Mouse (Mus musculus) neural tube, embryonic 14.5 days (tissue): ENCODE results near the gene P2ry14. TPM values are rescaled to one million over a fixed set of nuclear protein-coding genes. Genes with fewer than 3 reads are reported as not detected.
"Not testable (repeated sequence)": the region's sequence is repeated elsewhere in the genome, so short reads cannot be mapped to it uniquely, and the experiment has no call there.

Source experiments
- ATAC-seq: fragments of 200-750 bp; cut with Nextera tagmentation; 2 replicates; pipeline ENCODE4 v1.8.0; 2017; ENCODE audit warnings: low read depth, mild to moderate bottlenecking, moderate TSS enrichment, moderate library complexity
- H3K27ac ChIP-seq: fragments of 300-500 bp; sonication (generic); 2 replicates; pipeline ENCODE4 v1.5.1; 2014; ENCODE audit warnings: low read depth, mild to moderate bottlenecking, control low read depth, low read length, moderate library complexity, mixed read lengths
- H3K27me3 ChIP-seq: fragments of 300-500 bp; sonication (generic); 2 replicates; pipeline ENCODE4 v1.6.1; 2014; ENCODE audit warnings: low read length; ENCODE audit not compliant: control insufficient read depth, insufficient read depth
- H3K36me3 ChIP-seq: fragments of 300-500 bp; sonication (generic); 2 replicates; pipeline ENCODE4 v1.6.1; 2014; ENCODE audit warnings: low read length, mixed read lengths; ENCODE audit not compliant: control insufficient read depth, insufficient read depth
- H3K4me1 ChIP-seq: fragments of 300-500 bp; sonication (generic); 2 replicates; pipeline ENCODE4 v1.6.1; 2014; ENCODE audit warnings: low read length; ENCODE audit not compliant: control insufficient read depth, insufficient read depth
- H3K4me2 ChIP-seq: fragments of 300-500 bp; sonication (generic); 2 replicates; pipeline ENCODE4 v1.6.1; 2014; ENCODE audit warnings: mild to moderate bottlenecking, low read depth, low read length, control low read depth
- H3K4me3 ChIP-seq: fragments of 300-500 bp; sonication (generic); 2 replicates; pipeline ENCODE4 v1.5.1; 2014; ENCODE audit warnings: low read depth, low read length, control low read depth, mixed read lengths
- H3K9ac ChIP-seq: fragments of 300-500 bp; sonication (generic); replicated peaks from 2 replicates; pipeline ENCODE4 v1.6.1; 2014; ENCODE audit warnings: low read depth, mild to moderate bottlenecking, control low read depth, low read length, mixed read lengths
- H3K9me3 ChIP-seq: fragments of 300-500 bp; sonication (generic); 2 replicates; pipeline ENCODE4 v1.6.1; 2016; ENCODE audit warnings: low read length; ENCODE audit not compliant: control insufficient read depth
- WGBS: fragments of 180-500 bp; shearing (Covaris S2); extraction: QIAGEN DNeasy Blood & Tissue Kit; methylation state at CpG from one replicate; pipeline ENCODE4 v1.1.7; 2014; 5-methylcytosine and 5-hydroxymethylcytosine counted together
- polyA plus RNA-seq: library from polyadenylated mRNA; unstranded; fragments of >200 nt; fragmentation: Nextera tagmentation; extraction: Ambion mirVana; gene quantifications from 2 replicates; pipeline ENCODE4 v1.2.1, GENCODE M21; 2014

The P2ry14 gene
- polyA plus RNA-seq, 1 experiment from 2014 or later, result 6.2 TPM

DNA sequence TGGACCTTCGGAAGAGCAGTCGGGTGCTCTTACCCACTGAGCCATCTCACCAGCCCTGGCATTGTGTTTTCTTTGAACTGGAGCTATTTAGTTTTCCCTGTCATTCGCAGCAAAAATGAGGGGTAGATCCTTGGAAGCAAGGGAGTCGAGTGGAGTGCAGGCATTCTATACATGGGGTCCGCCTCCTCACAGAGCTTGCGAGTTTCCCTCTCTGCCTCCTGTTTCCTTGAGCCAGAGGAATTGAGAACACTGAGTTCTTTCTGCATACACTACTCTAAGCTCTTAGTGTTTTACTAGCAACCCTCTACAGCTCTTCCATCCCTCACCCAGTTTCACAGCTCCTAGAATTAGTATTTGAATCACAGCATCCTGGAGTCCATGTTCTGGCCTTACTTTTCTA is 2.0 kb upstream of the P2ry14 start:
- H3K36me3 ChIP-seq, result no peaks in the 10 kb centered on the region
- WGBS, result 97% methylated on average over 6 of the region's 6 CpGs
- no peak overlapping the region for H3K27ac ChIP-seq
- no peak overlapping the region for H3K4me2 ChIP-seq
- H3K27me3 ChIP-seq, result no peaks in the 10 kb centered on the region
- no peaks in the 10 kb centered on the region for H3K9me3 ChIP-seq
- ATAC-seq, result no peak
- no peak overlapping the region for H3K9ac ChIP-seq
- H3K4me1 ChIP-seq, result no peaks in the 10 kb centered on the region
- no peak overlapping the region for H3K4me3 ChIP-seq

DNA sequence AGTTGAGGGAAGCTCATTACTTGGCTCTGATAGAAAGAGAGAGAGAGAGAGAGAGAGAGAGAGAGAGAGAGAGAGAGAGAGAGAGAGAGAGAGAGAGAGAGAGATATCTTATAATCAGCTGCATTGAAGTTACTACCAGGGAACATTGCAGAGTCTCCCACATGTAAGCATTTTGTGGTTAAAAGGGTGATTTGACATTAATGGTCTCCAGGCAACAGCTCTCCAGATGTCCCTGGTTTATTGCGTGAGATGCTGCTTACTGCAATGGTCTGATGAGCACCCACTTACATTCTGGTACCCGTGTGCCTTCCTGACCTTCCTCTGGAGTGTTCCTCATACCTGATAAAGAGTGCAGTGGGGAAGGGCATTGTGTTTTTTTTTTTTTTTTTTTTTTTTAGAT is 1.5 kb upstream of the P2ry14 start:
- Histone ChIP-seq H3K4me2 (no peak overlapping the region), H3K27ac (no peak overlapping the region), H3K36me3 (no peaks in the 10 kb centered on the region), H3K9ac (no peak overlapping the region), H3K27me3 (no peaks in the 10 kb centered on the region), H3K9me3 (no peaks in the 10 kb centered on the region), H3K4me1 (no peaks in the 10 kb centered on the region), H3K4me3 (no peak overlapping the region)
- 65% methylated on average over 2 of the region's 2 CpGs for WGBS
- ATAC-seq, result no peak

DNA sequence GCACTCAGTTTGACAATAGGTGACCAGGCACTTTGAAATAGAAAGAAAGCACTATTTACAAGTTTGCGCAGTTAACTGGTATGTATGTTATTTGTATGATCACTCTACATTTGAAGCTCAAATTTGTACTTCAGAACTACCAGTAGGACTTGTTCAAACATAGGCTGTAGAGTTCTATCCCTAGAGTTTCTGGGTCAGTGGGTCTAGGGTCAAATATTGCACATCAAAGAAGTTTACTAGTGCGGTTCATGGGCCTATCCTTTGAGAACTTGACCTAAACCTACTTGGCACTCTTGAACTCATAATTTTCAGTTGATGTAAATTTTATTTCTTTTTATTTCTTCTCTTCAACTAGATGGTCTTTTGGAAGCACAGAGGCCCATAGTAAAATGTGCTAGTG is 2.8 kb downstream of the P2ry14 start:
- Histone ChIP-seq H3K27me3 (no peaks in the 10 kb centered on the region), H3K4me1 (no peaks in the 10 kb centered on the region), H3K9ac (no peak overlapping the region), H3K27ac (no peak overlapping the region), H3K4me2 (no peak overlapping the region), H3K9me3 (no peaks in the 10 kb centered on the region), H3K36me3 (no peaks in the 10 kb centered on the region), H3K4me3 (no peak overlapping the region)
- WGBS, result 94% methylated on average over 2 of the region's 2 CpGs
- ATAC-seq, result no peak

GRCm38 (mm10) chr3:59149646-59150045 is 3.8 kb downstream of the P2ry14 start:
- Histone ChIP-seq H3K27ac (no peak overlapping the region), H3K36me3 (no peaks in the 10 kb centered on the region), H3K9ac (no peak overlapping the region), H3K4me2 (no peak overlapping the region), H3K4me3 (no peak overlapping the region), H3K9me3 (no peaks in the 10 kb centered on the region), H3K27me3 (no peaks in the 10 kb centered on the region), H3K4me1 (no peaks in the 10 kb centered on the region)
- ATAC-seq, result no peak

DNA sequence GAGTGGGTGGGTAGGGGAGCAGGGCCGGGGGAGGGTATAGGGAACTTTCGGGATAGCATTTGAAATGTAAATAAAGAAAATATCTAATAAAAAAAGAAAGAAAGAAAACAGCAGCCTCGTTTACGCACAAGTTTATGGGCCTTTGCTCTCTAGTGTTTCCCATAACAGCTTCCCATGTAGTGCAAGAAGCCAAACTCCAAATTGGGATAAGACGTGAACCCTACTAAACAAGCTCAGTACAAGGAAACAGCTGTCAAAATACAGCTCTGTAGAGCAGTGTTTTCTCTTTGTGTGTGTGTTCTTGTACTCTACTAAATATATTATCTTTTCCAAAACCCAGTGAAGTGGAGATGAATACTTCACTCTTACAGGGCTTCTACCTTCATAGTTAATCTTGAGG is 8.2 kb downstream of the P2ry14 start:
- no peaks in the 10 kb centered on the region for H3K27me3 ChIP-seq
- no peak for ATAC-seq
- no peak overlapping the region for H3K4me3 ChIP-seq
- H3K9me3 ChIP-seq, result no peaks in the 10 kb centered on the region
- no peaks in the 10 kb centered on the region for H3K36me3 ChIP-seq
- WGBS, result 71% methylated on average over 5 of the region's 5 CpGs
- H3K27ac ChIP-seq, result no peak overlapping the region
- no peaks in the 10 kb centered on the region for H3K4me1 ChIP-seq
- H3K9ac ChIP-seq, result no peak overlapping the region
- no peak overlapping the region for H3K4me2 ChIP-seq

DNA sequence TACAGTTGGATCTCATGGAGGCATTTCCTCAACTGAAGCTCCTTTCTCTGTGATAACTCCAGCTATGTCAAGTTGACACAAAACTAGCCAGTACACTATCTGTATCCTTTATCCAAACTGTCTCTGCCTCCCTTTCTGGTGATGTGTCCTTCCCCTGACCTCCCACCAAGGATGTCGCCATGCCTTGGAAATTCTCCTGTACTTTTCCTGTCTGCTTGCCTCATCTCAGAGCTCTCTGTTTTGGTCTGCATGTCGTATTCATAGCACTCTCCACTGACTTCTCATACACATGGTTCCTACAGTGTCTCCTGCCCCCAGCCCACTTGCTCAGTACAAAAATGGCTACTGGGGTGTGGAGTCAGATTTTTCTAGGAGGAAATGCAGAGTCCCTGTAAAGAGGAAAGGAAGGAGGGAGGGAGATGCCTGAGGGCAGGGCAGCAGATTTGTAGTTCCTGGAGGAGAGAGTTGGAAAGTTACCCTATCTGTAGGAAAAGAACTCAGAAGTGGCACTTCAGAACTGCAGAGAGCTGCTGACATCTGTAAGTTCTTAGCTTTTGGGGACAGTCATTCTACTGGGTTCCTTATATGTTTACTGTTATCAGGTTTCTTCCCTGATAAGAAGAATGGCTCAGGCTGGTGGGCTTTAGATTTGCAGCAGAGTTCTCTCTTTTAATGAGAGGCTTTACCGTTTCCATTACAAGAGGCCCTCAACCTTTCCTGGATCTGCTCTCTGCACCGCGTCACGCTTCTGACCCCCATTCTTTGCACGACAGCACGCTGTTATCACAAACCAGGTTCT is 11.7 kb downstream of the P2ry14 start:
- Histone ChIP-seq H3K4me1 (no peaks in the 10 kb centered on the region), H3K27ac (no peak overlapping the region), H3K27me3 (no peaks in the 10 kb centered on the region), H3K4me2 (no peak overlapping the region), H3K9ac (no peak overlapping the region), H3K36me3 (no peaks in the 10 kb centered on the region), H3K4me3 (no peak overlapping the region), H3K9me3 (no peaks in the 10 kb centered on the region)
- no peak for ATAC-seq
- 89% methylated on average over 8 of the region's 8 CpGs for WGBS

DNA sequence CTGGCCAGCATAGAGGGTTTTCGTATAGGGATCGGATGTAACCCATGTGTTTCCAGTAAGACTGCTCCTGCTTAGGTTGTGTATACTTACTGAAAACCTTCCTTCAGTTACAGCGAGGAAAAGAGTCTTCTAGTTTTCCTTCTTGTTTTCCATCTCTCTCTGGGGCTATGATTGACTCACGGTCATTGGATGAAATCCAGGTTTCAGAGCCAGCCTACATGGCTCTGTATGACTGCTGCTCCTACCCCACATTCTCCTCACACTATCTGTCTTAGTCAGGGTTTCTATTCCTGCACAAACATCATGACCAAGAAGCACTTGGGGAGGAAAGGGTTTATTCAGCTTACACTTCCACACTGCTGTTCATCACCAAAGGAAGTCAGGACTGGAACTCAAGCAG is 12.5 kb downstream of the P2ry14 start:
- ATAC-seq, H3K27me3 ChIP-seq, H3K27ac ChIP-seq, H3K4me3 ChIP-seq, H3K36me3 ChIP-seq, H3K4me1 ChIP-seq, H3K9me3 ChIP-seq, H3K9ac ChIP-seq, H3K4me2 ChIP-seq: not testable (repeated sequence)
- WGBS, result 93% methylated on average over 4 of the region's 4 CpGs

- H3K27me3 ChIP-seq, result no peaks in the 10 kb centered on the region
Measured at GRCm38 (mm10) chr3:59140115-59140514, 13.3 kb downstream of the P2ry14 start.

GRCm38 (mm10) chr3:59139651-59140051 is 13.8 kb downstream of the P2ry14 start:
- H3K27me3 ChIP-seq, result no peaks in the 10 kb centered on the region
- no peak overlapping the region for H3K27ac ChIP-seq
- H3K4me3 ChIP-seq, result no peak overlapping the region
- no peaks in the 10 kb centered on the region for H3K36me3 ChIP-seq
- no peaks in the 10 kb centered on the region for H3K9me3 ChIP-seq
- no peak overlapping the region for H3K4me2 ChIP-seq
- no peak overlapping the region for H3K9ac ChIP-seq
- no peak for ATAC-seq
- no peaks in the 10 kb centered on the region for H3K4me1 ChIP-seq

More at GRCm38 (mm10) chr3:59140115-59140514, 13.3 kb downstream of the P2ry14 start:
- Histone ChIP-seq H3K4me3 (no peak overlapping the region), H3K9ac (no peak overlapping the region), H3K27ac (no peak overlapping the region), H3K4me1 (no peaks in the 10 kb centered on the region), H3K9me3 (no peaks in the 10 kb centered on the region), H3K4me2 (no peak overlapping the region), H3K36me3 (no peaks in the 10 kb centered on the region)
- ATAC-seq, result no peak
- 81% methylated on average over 2 of the region's 2 CpGs for WGBS
